Mouse (Mus musculus): ENCODE data around the gene Ppp4c. TPM values are rescaled to one million over a fixed set of nuclear protein-coding genes. Genes with fewer than 3 reads are reported as not detected.
A peak's percentile ranks its signal among the peaks of the same experiment; 100 is the strongest.

Ppp4c gene
- total and polyA plus RNA-seq, 2 experiments from 2014 or later = 126 to 143 TPM

GRCm38 (mm10) chr7:126794271-126794605 is 1.9 kb upstream of the Ppp4c start:
- 82% methylated on average over 4 of the region's 4 CpGs for WGBS

DNA sequence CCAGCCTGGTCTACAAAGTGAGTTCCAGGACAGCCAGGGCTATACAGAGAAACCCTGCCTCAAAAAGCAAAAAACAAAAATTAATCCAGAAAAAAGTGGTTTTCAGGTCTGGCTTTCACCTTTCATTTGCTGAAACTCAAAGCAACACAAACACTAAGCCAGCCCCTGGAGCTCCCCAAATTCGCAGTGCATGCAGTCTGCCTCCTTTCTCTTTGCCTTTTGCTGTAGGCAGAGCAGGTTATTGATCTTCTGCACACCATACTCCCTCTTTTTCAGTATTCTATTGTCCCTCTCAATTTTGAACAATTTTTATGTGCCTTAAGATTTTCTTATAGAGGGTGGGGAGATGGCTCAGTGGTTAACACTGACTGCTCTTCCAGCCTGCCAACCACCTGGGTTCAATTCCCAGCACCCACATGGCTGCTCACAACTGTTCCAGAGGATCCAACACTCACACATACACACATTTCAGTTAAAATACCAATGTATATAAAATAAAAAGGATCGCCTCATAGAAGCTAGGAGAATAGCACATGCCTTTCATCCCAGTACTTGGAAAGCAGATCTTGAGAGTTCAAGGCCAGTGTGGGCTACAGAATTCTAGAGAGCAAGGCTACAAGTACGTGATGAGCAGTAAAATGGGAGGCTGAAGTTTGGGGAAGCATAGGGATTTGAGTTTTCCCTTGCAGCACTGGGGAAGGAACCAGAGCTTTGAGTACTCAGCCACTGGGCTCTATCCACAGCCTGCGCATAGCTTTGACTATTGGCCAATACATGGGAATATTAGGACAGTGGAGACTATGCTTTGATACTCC is 1.4 kb upstream of the Ppp4c start:
- ATAC-seq (no peak), DNase-seq (ENCODE audit: low spot score) (no peak)
- Histone ChIP-seq H3K36me3 (ENCODE audit: insufficient read depth, low read length) (peaks cover 29% of the 10 kb centered on the region), H3K9me3 (ENCODE audit: low read length) (no peaks in the 10 kb centered on the region), H3K4me3 (ENCODE audit: low read length) (no peak overlapping the region), H3K4me1 (ENCODE audit: insufficient read depth, low read length) (0 out of 2 replicates have a peak, but pooled peaks cover 3% of the 10 kb centered on the region), H3K4me2 (ENCODE audit: low read depth, low read length) (no peak overlapping the region), H3K9ac (replicated peaks; ENCODE audit: low read length) (no peak overlapping the region), H3K27me3 (ENCODE audit: insufficient read depth, low read length) (no peaks in the 10 kb centered on the region), H3K27ac (no peak overlapping the region)
- 73% methylated on average over 4 of the region's 4 CpGs for WGBS
- TF ChIP-seq CTCF (IDR thresholded peaks at IDR 0.05; ENCODE audit: low read depth) = no peak

More at GRCm38 (mm10) chr7:126794271-126794605, 1.9 kb upstream of the Ppp4c start:
- Histone ChIP-seq H3K27me3 (ENCODE audit: insufficient read depth, low read length) (no peaks in the 10 kb centered on the region), H3K4me1 (ENCODE audit: insufficient read depth, low read length) (0 out of 2 replicates have a peak, but pooled peaks cover 3% of the 10 kb centered on the region), H3K9ac (replicated peaks; ENCODE audit: low read length) (no peak overlapping the region), H3K36me3 (ENCODE audit: insufficient read depth, low read length) (peaks cover 24% of the 10 kb centered on the region), H3K27ac (no peak overlapping the region), H3K9me3 (ENCODE audit: low read length) (no peaks in the 10 kb centered on the region), H3K4me3 (ENCODE audit: low read length) (no peak overlapping the region), H3K4me2 (ENCODE audit: low read depth, low read length) (no peak overlapping the region)
- no peak for TF ChIP-seq CTCF (IDR thresholded peaks at IDR 0.05; ENCODE audit: low read depth)
- ATAC-seq (no peak), DNase-seq (ENCODE audit: low spot score) (no peak)

DNA sequence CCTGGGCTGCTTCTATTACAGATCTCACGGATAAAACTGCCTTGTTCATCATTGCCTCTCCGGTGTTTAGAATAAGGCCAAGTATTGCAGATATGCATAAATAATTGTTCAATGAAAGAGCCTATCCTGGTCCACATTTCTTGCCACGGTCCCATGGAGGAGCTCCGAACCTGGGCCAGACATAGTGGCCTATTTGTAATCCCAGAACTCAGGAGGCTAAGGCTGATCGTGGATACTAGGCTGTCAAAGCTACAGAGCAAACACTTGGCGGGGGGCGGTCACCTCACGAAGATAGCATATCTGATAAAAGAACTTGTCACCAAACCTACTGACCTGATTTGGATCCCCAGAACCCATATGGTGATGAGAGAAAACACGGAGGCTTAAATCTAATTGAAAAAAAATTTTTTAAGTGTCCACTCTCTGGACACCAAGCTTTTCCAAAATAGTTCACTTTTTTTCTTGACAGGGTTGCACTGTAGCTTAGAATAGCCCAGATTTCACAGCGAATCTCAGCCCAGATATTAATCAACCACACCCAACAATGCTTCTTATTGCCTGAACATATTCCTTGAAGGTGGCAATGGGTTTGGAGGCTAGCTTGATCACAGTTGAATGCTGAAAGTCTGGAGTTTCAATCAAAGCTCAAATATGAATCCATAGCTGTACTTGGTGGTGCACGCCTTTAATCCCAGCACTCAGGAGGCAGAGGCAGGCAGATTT is 586 bp upstream of the Ppp4c start:
- DNase-seq (ENCODE audit: low spot score) = no peak
- peak overlapping the region; percentile 94 for H3K27ac ChIP-seq
- H3K27me3 ChIP-seq (ENCODE audit: insufficient read depth, low read length) = no peaks in the 10 kb centered on the region
- TF ChIP-seq CTCF (IDR thresholded peaks at IDR 0.05; ENCODE audit: low read depth) = no peak
- H3K4me2 ChIP-seq (ENCODE audit: low read depth, low read length) = peak overlapping the region; percentile 78
- peaks cover 37% of the 10 kb centered on the region for H3K36me3 ChIP-seq (ENCODE audit: insufficient read depth, low read length)
- 0 out of 2 replicates have a peak, but pooled peaks cover 3% of the 10 kb centered on the region for H3K4me1 ChIP-seq (ENCODE audit: insufficient read depth, low read length)
- peak; percentile 16; the same call in 1 of the 2 replicates for ATAC-seq
- peak overlapping the region; percentile 94 for H3K9ac ChIP-seq (replicated peaks; ENCODE audit: low read length)
- peak overlapping the region; percentile 96 for H3K4me3 ChIP-seq (ENCODE audit: low read length)
- H3K9me3 ChIP-seq (ENCODE audit: low read length) = no peaks in the 10 kb centered on the region
- 25% methylated on average over 11 of the region's 11 CpGs for WGBS

DNA sequence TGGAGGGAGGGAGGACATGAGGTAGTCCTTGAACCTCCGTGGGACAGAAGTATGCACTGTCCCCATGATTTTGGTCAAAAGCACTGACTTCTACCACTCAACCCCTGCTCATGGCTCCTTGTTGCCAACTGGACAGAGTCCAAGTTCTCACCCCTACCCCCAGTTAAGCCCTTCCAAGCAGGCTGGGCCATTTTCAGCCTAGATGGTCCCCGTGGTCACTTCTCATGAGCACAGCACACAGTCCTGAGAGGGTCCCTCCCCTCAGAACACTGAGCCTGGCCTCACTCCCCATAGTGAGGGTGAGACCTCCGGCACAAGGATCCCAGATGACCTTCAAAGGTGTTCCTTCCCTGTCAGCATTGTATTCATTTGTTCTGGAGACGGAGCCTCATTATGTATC is 3.2 kb downstream of the Ppp4c start:
- Histone ChIP-seq H3K4me1 (ENCODE audit: insufficient read depth, low read length) (0 out of 2 replicates have a peak, but pooled peaks cover 3% of the 10 kb centered on the region), H3K9ac (replicated peaks; ENCODE audit: low read length) (no peak overlapping the region), H3K27ac (no peak overlapping the region), H3K4me3 (ENCODE audit: low read length) (no peak overlapping the region), H3K27me3 (ENCODE audit: insufficient read depth, low read length) (no peaks in the 10 kb centered on the region), H3K36me3 (ENCODE audit: insufficient read depth, low read length) (peaks cover 46% of the 10 kb centered on the region), H3K9me3 (ENCODE audit: low read length) (no peaks in the 10 kb centered on the region), H3K4me2 (ENCODE audit: low read depth, low read length) (no peak overlapping the region)
- no peak for TF ChIP-seq CTCF (IDR thresholded peaks at IDR 0.05; ENCODE audit: low read depth)
- ATAC-seq = no peak
- DNase-seq (ENCODE audit: low spot score) = no peak
- 88% methylated on average over 4 of the region's 4 CpGs for WGBS

DNA sequence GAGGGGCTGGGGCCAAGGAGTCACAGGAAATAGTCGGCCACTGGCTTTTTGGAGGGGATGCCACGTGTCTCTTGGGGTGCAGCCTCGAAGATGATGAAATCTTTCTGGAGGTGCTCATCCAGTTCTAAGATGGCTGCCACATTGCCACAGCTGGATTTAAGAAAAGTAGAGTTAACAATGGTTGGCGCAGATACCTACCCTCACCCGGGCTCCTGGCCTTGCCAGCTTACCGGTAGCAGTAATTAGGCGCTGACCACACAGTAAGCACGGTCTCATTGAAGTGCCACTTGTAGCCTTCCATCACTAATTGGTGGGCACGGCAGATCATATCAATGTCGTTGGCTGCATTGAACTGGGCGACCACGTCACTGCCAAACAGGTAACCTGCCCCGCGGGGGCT is 6.2 kb downstream of the Ppp4c start:
- no peak overlapping the region for H3K9ac ChIP-seq (replicated peaks; ENCODE audit: low read length)
- ATAC-seq = no peak
- H3K27me3 ChIP-seq (ENCODE audit: insufficient read depth, low read length) = no peaks in the 10 kb centered on the region
- H3K4me3 ChIP-seq (ENCODE audit: low read length) = no peak overlapping the region
- no peak overlapping the region for H3K4me2 ChIP-seq (ENCODE audit: low read depth, low read length)
- no peak for DNase-seq (ENCODE audit: low spot score)
- no peak for TF ChIP-seq CTCF (IDR thresholded peaks at IDR 0.05; ENCODE audit: low read depth)
- peaks cover 47% of the 10 kb centered on the region for H3K36me3 ChIP-seq (ENCODE audit: insufficient read depth, low read length)
- 89% methylated on average over 14 of the region's 14 CpGs for WGBS
- H3K4me1 ChIP-seq (ENCODE audit: insufficient read depth, low read length) = 0 out of 2 replicates have a peak, but pooled peaks cover 5% of the 10 kb centered on the region
- no peak overlapping the region for H3K27ac ChIP-seq
- H3K9me3 ChIP-seq (ENCODE audit: low read length) = no peaks in the 10 kb centered on the region

GRCm38 (mm10) chr7:126785056-126785455 is 7.2 kb downstream of the Ppp4c start:
- H3K4me1 ChIP-seq (ENCODE audit: insufficient read depth, low read length) = peaks cover 12% of the 10 kb centered on the region; the same call in 1 of the 2 replicates
- H3K9me3 ChIP-seq (ENCODE audit: low read length) = no peaks in the 10 kb centered on the region
- no peaks in the 10 kb centered on the region for H3K27me3 ChIP-seq (ENCODE audit: insufficient read depth, low read length)
- no peak overlapping the region for H3K9ac ChIP-seq (replicated peaks; ENCODE audit: low read length)
- TF ChIP-seq CTCF (IDR thresholded peaks at IDR 0.05; ENCODE audit: low read depth) = no peak
- H3K4me3 ChIP-seq (ENCODE audit: low read length) = no peak overlapping the region
- H3K36me3 ChIP-seq (ENCODE audit: insufficient read depth, low read length) = peaks cover 47% of the 10 kb centered on the region
- no peak overlapping the region for H3K4me2 ChIP-seq (ENCODE audit: low read depth, low read length)
- 91% methylated on average over 4 of the region's 4 CpGs for WGBS
- H3K27ac ChIP-seq = no peak overlapping the region
- ATAC-seq = no peak
- no peak for DNase-seq (ENCODE audit: low spot score)

Data from hindbrain, postnatal 0 days (tissue).